Mouse (Mus musculus) C2C12 (cell line): Measurements from ENCODE around the gene Gm17545. TPM values are rescaled to one million over a fixed set of nuclear protein-coding genes. Genes with fewer than 3 reads are reported as not detected.

Experiments used
- H3K27me3 ChIP-seq: one replicate; pipeline ENCODE4 v1.6.1; 2011; ENCODE audit not compliant: control insufficient read depth, insufficient read depth, insufficient read length
- H3K36me3 ChIP-seq: one replicate; pipeline ENCODE4 v1.6.1; 2011; ENCODE audit not compliant: control insufficient read depth, insufficient read depth
- H3K4me3 ChIP-seq: one replicate; pipeline ENCODE4 v1.5.1; 2011; ENCODE audit warnings: mild to moderate bottlenecking, control low read depth; ENCODE audit not compliant: poor library complexity, insufficient read depth, severe bottlenecking
- H3K79me2 ChIP-seq: one replicate; pipeline ENCODE4 v1.6.1; 2011; ENCODE audit not compliant: control insufficient read depth, insufficient read depth
- H3K79me3 ChIP-seq: one replicate; pipeline ENCODE4 v1.6.1; 2011; ENCODE audit warnings: low read depth, control low read depth
- H3ac ChIP-seq: one replicate; pipeline ENCODE3; 2011; ENCODE audit warnings: low read depth; ENCODE audit not compliant: control insufficient read depth, insufficient read length
- CEBPB ChIP-seq: IDR thresholded peaks from one replicate; pipeline ENCODE4 v1.6.1; 2011; ENCODE audit warnings: low read depth, mild to moderate bottlenecking, control low read depth, moderate library complexity
- CTCF ChIP-seq: IDR thresholded peaks from one replicate; pipeline ENCODE4 v1.5.1; 2011; ENCODE audit not compliant: control insufficient read depth, insufficient read depth, insufficient read length
- FOSL1 ChIP-seq: IDR thresholded peaks from one replicate; pipeline ENCODE4 v1.8.0; 2011; ENCODE audit warnings: mild to moderate bottlenecking, low read length; ENCODE audit not compliant: poor library complexity, insufficient read depth, severe bottlenecking
- MAX ChIP-seq: IDR thresholded peaks from one replicate; pipeline ENCODE4 v1.6.1; 2011; ENCODE audit warnings: mild to moderate bottlenecking, control low read depth
- MYOD1 ChIP-seq: IDR thresholded peaks from one replicate; pipeline ENCODE4 v1.6.1; 2011; ENCODE audit warnings: low read depth; ENCODE audit not compliant: control insufficient read depth, insufficient read length
- MYOG ChIP-seq: IDR thresholded peaks from one replicate; pipeline ENCODE4 v1.6.1; 2011; ENCODE audit not compliant: control insufficient read depth, insufficient read length; ENCODE audit errors: extremely low read depth
- USF1 ChIP-seq: IDR thresholded peaks from one replicate; pipeline ENCODE4 v1.6.1; 2011; ENCODE audit warnings: low read depth, mild to moderate bottlenecking, control low read depth, moderate library complexity
- polyA plus RNA-seq: library from polyadenylated mRNA; unstranded; fragments of >200 nt; fragmentation: generic; extraction: Trizol; gene quantifications from one replicate; pipeline ENCODE4 v1.2.1, GENCODE M21; 2012; ENCODE audit warnings: missing spikeins

Gm17545 gene
- polyA plus RNA-seq, 1 experiment: not detected

- TF ChIP-seq MYOD1 (no peak), CTCF (no peak), MYOG (no peak), MAX (no peak), FOSL1 (no peak), CEBPB (no peak), USF1 (no peak)
- H3K36me3 ChIP-seq: no peaks in the 10 kb centered on the region
- no peak overlapping the region for H3K4me3 ChIP-seq
- H3K27me3 ChIP-seq: no peaks in the 10 kb centered on the region
- no peaks in the 10 kb centered on the region for H3K79me2 ChIP-seq
- H3ac ChIP-seq: no peak overlapping the region
- H3K79me3 ChIP-seq: no peaks in the 10 kb centered on the region
These were observed 51.5 kb downstream of the Gm17545 start for GRCm38 (mm10) chr9:22505574-22505973.

Other genes starting within 250 kb of the Gm17545 start
- 4.5 TPM for gene Zfp809, start 228.6 kb upstream of the Gm17545 start, polyA plus RNA-seq
- gene Zfp599, start 194.4 kb upstream of the Gm17545 start, polyA plus RNA-seq: 0.76 TPM
- gene Zfp810, start 146.6 kb upstream of the Gm17545 start, polyA plus RNA-seq: 1.5 TPM
- 63.2 TPM for gene Anln, start 65.1 kb upstream of the Gm17545 start, polyA plus RNA-seq
- gene 9530077C05Rik, start 42.8 kb upstream of the Gm17545 start, polyA plus RNA-seq: 1.0 TPM
- 58.5 TPM for gene Rp9, start 15.5 kb downstream of the Gm17545 start, polyA plus RNA-seq
- 3.3 TPM for gene Bbs9, start 21.4 kb downstream of the Gm17545 start, polyA plus RNA-seq